Mouse (Mus musculus): ENCODE measurements at regions not wholly inside any gene's neighbourhood (a gene's known extent, or its start where the extent isn't known, plus 50 kb on each side); places are given as distances from the start of the nearest gene placed in this dataset.

GRCm38 (mm10) chr12:97783476-97783875, 475.8 kb downstream of the Galc start:
- H3K36me3 ChIP-seq (ENCODE audit: control insufficient read depth, insufficient read depth, low read length): no peaks in the 10 kb centered on the region
- TF ChIP-seq POLR2A (IDR thresholded peaks at IDR 0.05; ENCODE audit: low read depth, low read length): no peak
- no peak for TF ChIP-seq CTCF (conservative IDR thresholded peaks at IDR 0.05; ENCODE audit: insufficient read depth, insufficient read length, low read depth, low read length)
- DNase-seq: no peak
- H3K27ac ChIP-seq (ENCODE audit: insufficient read depth, low read depth, low read length): no peak overlapping the region
- no peaks in the 10 kb centered on the region for H3K4me1 ChIP-seq (ENCODE audit: control insufficient read depth, insufficient read depth, low read length)
- H3K27me3 ChIP-seq (replicated peaks; ENCODE audit: control insufficient read depth, insufficient read depth, low read length): no peaks in the 10 kb centered on the region
- WGBS: 86% methylated on average over 3 of the region's 3 CpGs
- no peak overlapping the region for H3K4me3 ChIP-seq (ENCODE audit: insufficient read depth, low read depth, low read length)

- H3K4me1 ChIP-seq (ENCODE audit: control insufficient read depth, insufficient read depth, low read length): no peaks in the 10 kb centered on the region
- no peaks in the 10 kb centered on the region for H3K27me3 ChIP-seq (replicated peaks; ENCODE audit: control insufficient read depth, insufficient read depth, low read length)
- H3K27ac ChIP-seq (ENCODE audit: insufficient read depth, low read depth, low read length): no peak overlapping the region
- DNase-seq: no peak
- no peak overlapping the region for H3K4me3 ChIP-seq (ENCODE audit: insufficient read depth, low read depth, low read length)
- no peaks in the 10 kb centered on the region for H3K36me3 ChIP-seq (ENCODE audit: control insufficient read depth, insufficient read depth, low read length)
- no peak for TF ChIP-seq CTCF (conservative IDR thresholded peaks at IDR 0.05; ENCODE audit: insufficient read depth, insufficient read length, low read depth, low read length)
- no peak for TF ChIP-seq POLR2A (IDR thresholded peaks at IDR 0.05; ENCODE audit: low read depth, low read length)
- 77% methylated on average over 3 of the region's 3 CpGs for WGBS
Observed at GRCm38 (mm10) chr12:97759116-97759515, 500.1 kb downstream of the Galc start.

- TF ChIP-seq CTCF (conservative IDR thresholded peaks at IDR 0.05; ENCODE audit: insufficient read depth, insufficient read length, low read depth, low read length): no peak
- no peak for TF ChIP-seq POLR2A (IDR thresholded peaks at IDR 0.05; ENCODE audit: low read depth, low read length)
- no peaks in the 10 kb centered on the region for H3K36me3 ChIP-seq (ENCODE audit: control insufficient read depth, insufficient read depth, low read length)
Observed at GRCm38 (mm10) chr12:97758624-97759023, 500.6 kb downstream of the Galc start.

GRCm38 (mm10) chr12:97750166-97750565, 509.1 kb downstream of the Galc start:
- no peak for DNase-seq
- Histone ChIP-seq H3K27ac (ENCODE audit: insufficient read depth, low read depth, low read length) (no peak overlapping the region), H3K27me3 (replicated peaks; ENCODE audit: control insufficient read depth, insufficient read depth, low read length) (no peaks in the 10 kb centered on the region), H3K4me1 (ENCODE audit: control insufficient read depth, insufficient read depth, low read length) (no peaks in the 10 kb centered on the region), H3K36me3 (ENCODE audit: control insufficient read depth, insufficient read depth, low read length) (no peaks in the 10 kb centered on the region), H3K4me3 (ENCODE audit: insufficient read depth, low read depth, low read length) (no peak overlapping the region)
- 44% methylated on average over 2 of the region's 2 CpGs for WGBS
- TF ChIP-seq CTCF (conservative IDR thresholded peaks at IDR 0.05; ENCODE audit: insufficient read depth, insufficient read length, low read depth, low read length) (no peak), POLR2A (IDR thresholded peaks at IDR 0.05; ENCODE audit: low read depth, low read length) (no peak)

More at GRCm38 (mm10) chr12:97758624-97759023, 500.6 kb downstream of the Galc start:
- Histone ChIP-seq H3K4me3 (ENCODE audit: insufficient read depth, low read depth, low read length) (no peak overlapping the region), H3K4me1 (ENCODE audit: control insufficient read depth, insufficient read depth, low read length) (no peaks in the 10 kb centered on the region), H3K27ac (ENCODE audit: insufficient read depth, low read depth, low read length) (no peak overlapping the region), H3K27me3 (replicated peaks; ENCODE audit: control insufficient read depth, insufficient read depth, low read length) (no peaks in the 10 kb centered on the region)
- 44% methylated on average over 2 of the region's 2 CpGs for WGBS
- no peak for DNase-seq

- H3K4me3 ChIP-seq (ENCODE audit: insufficient read depth, low read depth, low read length): no peak overlapping the region
- 24% methylated on average over 2 of the region's 2 CpGs for WGBS
- no peak for DNase-seq
- no peak for TF ChIP-seq POLR2A (IDR thresholded peaks at IDR 0.05; ENCODE audit: low read depth, low read length)
- TF ChIP-seq CTCF (conservative IDR thresholded peaks at IDR 0.05; ENCODE audit: insufficient read depth, insufficient read length, low read depth, low read length): no peak
- no peaks in the 10 kb centered on the region for H3K36me3 ChIP-seq (ENCODE audit: control insufficient read depth, insufficient read depth, low read length)
- H3K27me3 ChIP-seq (replicated peaks; ENCODE audit: control insufficient read depth, insufficient read depth, low read length): no peaks in the 10 kb centered on the region
- H3K4me1 ChIP-seq (ENCODE audit: control insufficient read depth, insufficient read depth, low read length): no peaks in the 10 kb centered on the region
- no peak overlapping the region for H3K27ac ChIP-seq (ENCODE audit: insufficient read depth, low read depth, low read length)
Observed at GRCm38 (mm10) chr12:97740927-97741326, 518.3 kb downstream of the Galc start.

GRCm38 (mm10) chr12:97732078-97732580, 527.1 kb downstream of the Galc start:
- H3K27ac ChIP-seq (ENCODE audit: insufficient read depth, low read depth, low read length): no peak overlapping the region
- H3K4me1 ChIP-seq (ENCODE audit: control insufficient read depth, insufficient read depth, low read length): no peaks in the 10 kb centered on the region
- no peaks in the 10 kb centered on the region for H3K27me3 ChIP-seq (replicated peaks; ENCODE audit: control insufficient read depth, insufficient read depth, low read length)
- no peak for TF ChIP-seq POLR2A (IDR thresholded peaks at IDR 0.05; ENCODE audit: low read depth, low read length)
- TF ChIP-seq CTCF (conservative IDR thresholded peaks at IDR 0.05; ENCODE audit: insufficient read depth, insufficient read length, low read depth, low read length): no peak
- 78% methylated on average over 6 of the region's 6 CpGs for WGBS
- no peaks in the 10 kb centered on the region for H3K36me3 ChIP-seq (ENCODE audit: control insufficient read depth, insufficient read depth, low read length)
- DNase-seq: no peak
- H3K4me3 ChIP-seq (ENCODE audit: insufficient read depth, low read depth, low read length): no peak overlapping the region

GRCm38 (mm10) chr12:97720554-97720953, 538.7 kb downstream of the Galc start:
- WGBS: 73% methylated on average over 3 of the region's 3 CpGs
- no peak for DNase-seq
- Histone ChIP-seq H3K27ac (ENCODE audit: insufficient read depth, low read depth, low read length) (no peak overlapping the region), H3K4me3 (ENCODE audit: insufficient read depth, low read depth, low read length) (no peak overlapping the region), H3K27me3 (replicated peaks; ENCODE audit: control insufficient read depth, insufficient read depth, low read length) (no peaks in the 10 kb centered on the region), H3K4me1 (ENCODE audit: control insufficient read depth, insufficient read depth, low read length) (no peaks in the 10 kb centered on the region), H3K36me3 (ENCODE audit: control insufficient read depth, insufficient read depth, low read length) (no peaks in the 10 kb centered on the region)
- TF ChIP-seq POLR2A (IDR thresholded peaks at IDR 0.05; ENCODE audit: low read depth, low read length): no peak
- TF ChIP-seq CTCF (conservative IDR thresholded peaks at IDR 0.05; ENCODE audit: insufficient read depth, insufficient read length, low read depth, low read length): no peak
